Mouse (Mus musculus) forelimb bud, embryonic 11.5 days (tissue): ENCODE data around the gene Esam.

Experiments
- DNase-seq: peaks from one replicate; pipeline ENCODE4 v3.0.0-alpha.2; 2012; ENCODE audit warnings: low read depth, low spot score

The Esam gene

GRCm38 (mm10) chr9:37554279-37554678 lies 26.4 kb downstream of the Esam start:
- DNase-seq, result no peak

GRCm38 (mm10) chr9:37554838-37555748 lies 27.2 kb downstream of the Esam start, which contains the start of gene Siae:
Gene Siae (plus strand): TSS chr9:37555698.
- DNase-seq, result no peak

- DNase-seq, result no peak
These were observed 28.5 kb downstream of the Esam start for GRCm38 (mm10) chr9:37556366-37556765.

- no peak for DNase-seq
These were observed 32.7 kb downstream of the Esam start for GRCm38 (mm10) chr9:37560617-37561016.

GRCm38 (mm10) chr9:37563805-37564204 lies 35.9 kb downstream of the Esam start:
- DNase-seq, result no peak

DNA sequence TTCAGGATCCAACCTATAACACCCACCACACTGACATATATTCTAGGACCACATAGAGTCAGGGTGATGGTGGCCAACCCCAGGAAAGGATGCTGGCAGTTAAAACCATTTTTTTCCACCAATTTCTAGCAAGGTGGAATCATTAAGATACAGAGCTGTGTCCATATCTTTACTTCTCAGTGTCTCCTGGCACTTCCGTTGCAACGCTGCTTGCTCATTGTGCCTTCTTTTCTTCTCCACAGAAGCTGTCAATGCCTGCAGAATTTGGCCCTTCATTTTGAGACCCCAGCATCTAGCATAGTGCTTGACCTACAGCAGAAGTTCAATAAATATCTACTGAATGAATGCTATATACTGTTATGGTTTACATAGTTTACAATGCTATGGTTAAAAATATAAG lies 39.1 kb downstream of the Esam start:
- DNase-seq, result no peak

DNA sequence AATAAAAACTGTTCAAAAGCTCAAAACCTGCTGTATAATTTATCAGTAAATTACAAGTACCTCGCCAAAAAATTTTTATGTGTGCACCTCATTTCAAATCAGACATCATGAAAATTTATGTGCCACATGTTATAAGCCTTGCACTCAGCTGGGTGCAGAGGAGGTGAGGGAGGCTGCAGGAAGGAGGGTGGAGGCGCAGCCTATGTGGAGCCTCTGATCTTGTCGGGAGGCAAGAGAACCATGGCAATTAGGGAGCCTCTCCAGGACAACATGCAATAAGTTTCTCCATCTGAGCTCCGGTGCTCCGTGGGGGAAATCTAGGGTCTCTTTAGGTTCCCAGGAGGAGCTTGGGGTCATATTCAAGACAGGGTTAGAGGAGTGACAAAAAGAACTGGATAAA lies 39.6 kb downstream of the Esam start:
- DNase-seq, result no peak

DNA sequence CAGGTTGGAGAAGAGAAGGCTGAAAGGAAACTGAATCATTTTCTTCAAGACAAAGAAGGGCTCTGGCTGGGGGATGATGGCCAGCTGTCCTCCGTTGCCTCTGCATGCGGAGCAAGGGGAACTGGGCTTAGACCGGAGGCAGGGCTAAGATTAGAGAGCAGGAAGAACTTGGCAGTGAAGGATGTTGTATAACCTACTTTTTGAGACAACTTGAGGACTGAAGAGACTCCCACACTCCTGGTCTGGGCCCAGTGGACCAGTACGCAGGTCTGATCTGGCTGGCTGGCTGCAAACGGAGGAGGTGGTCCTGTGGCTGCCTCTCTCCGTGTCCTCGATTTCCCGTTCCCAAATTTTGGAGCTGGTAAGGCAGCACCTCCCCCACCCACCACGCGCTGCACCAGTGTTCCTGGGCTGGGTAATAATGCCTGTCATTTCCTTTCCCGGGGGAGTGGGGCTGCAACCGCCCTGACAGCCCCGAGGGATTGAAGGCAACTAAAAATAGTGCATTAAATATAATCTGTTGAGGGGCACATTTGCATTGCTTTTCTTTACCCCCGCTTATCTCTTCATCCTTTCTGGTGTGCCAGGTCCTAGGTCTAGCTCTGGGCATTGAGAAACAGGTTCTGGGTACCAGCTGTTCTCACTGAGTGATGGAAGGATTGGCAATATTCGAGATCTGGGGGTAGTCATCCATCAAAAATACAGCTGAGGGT lies 40.2 kb downstream of the Esam start:
- DNase-seq, result no peak

DNA sequence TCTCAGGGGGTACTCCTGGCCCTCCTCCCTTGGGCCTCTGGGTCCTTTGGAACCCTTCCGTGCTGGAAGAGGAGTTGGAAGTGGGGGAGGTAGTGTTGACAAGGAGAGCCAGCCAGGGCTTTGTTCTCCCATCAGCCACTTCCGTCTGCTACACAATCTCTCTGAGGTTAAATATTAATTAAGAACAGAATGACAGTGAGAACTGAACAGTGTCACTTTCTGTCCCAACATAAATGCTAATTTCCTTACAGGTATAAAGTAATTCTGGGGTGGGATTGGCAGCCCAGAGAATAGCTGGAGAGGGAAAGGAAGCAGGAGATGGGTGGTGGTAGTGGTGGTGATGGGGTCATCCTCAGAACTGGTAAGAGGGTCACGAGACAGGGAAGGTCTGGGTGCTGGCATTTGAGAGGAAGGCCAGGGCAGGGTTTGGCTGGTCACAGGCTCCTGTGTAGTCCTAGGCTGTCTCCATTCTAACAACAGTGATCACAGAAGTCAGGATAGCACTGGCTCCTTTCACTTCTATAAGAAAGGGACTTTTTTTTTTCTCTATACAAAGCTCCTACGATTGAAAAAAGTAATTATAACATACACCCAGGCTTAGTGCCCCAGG lies 40.8 kb downstream of the Esam start:
- no peak for DNase-seq

- no peak for DNase-seq
These were observed 41.5 kb downstream of the Esam start for GRCm38 (mm10) chr9:37569231-37569835.

DNA sequence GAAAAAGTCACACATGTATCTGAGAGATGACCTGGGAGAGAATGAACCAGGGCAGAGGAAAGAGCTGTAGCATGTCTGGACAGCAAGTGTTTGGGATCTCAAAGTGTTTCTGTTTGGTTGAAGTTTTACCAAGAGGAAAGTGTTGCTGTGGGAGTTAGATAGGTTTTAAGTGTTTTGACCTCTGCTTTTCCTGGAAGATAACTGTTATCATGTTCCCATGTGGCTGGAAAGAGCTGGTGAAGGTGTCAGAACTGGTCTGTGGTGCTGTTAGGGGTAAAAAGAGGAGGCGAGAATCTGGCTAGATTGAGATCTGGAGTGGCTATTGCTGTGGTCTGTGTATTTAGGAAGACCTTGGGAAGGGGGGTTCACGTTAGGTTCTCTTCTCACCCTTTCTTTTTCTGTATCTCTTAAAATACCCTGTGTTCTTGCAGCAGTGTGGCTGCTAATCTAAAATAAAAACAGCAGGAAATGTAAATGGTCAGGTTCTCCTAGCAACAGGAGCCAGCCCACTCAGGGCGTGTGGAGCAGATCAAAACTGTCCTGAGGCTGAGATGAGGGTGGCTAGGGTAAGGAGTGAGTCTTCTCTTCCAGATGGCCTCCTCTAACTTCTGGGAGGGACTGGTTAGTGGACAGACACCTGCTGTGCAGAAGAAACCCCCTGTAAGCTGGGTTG lies 44.5 kb downstream of the Esam start:
- no peak for DNase-seq

DNA sequence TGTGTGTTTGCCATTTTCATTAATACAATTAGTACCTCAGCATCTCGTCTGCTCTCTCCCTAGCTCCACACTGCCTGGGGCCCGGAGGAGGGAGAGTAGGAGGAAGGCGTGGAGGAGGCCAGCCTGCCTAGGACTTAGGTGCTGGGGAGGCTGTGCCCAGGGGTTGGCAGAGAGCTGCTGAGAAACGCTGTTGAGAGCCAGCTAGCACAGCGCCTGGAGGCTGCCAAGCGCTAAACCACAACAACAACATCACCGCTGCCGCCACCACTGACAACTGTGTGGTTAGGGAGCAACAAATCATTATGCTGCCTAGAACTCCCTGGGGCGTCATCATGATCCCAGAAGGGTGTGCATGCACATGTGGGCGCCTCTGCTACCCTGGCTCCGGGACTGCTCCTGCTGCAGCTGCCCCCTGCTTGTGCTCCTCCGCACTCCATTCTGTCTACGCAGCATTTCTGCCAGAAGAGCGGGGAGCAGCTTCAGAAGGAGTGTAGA lies 48.6 kb downstream of the Esam start:
- DNase-seq, result no peak

- no peak for DNase-seq
These were observed 55.7 kb downstream of the Esam start for GRCm38 (mm10) chr9:37583594-37583993.

GRCm38 (mm10) chr9:37586718-37587117 lies 58.8 kb downstream of the Esam start:
- no peak for DNase-seq
